Mouse (Mus musculus): ENCODE data around the gene Hs3st5.
"Not testable (repeated sequence)": the region's sequence is repeated elsewhere in the genome, so short reads cannot be mapped to it uniquely, and the experiment has no call there.

The Hs3st5 gene

GRCm38 (mm10) chr10:36557673-36558072 lies 51.1 kb downstream of the Hs3st5 start:
- no peak for DNase-seq (ENCODE audit: low read depth, low spot score)

GRCm38 (mm10) chr10:36558736-36559135 lies 52.1 kb downstream of the Hs3st5 start:
- DNase-seq (ENCODE audit: low read depth, low spot score): no peak

- DNase-seq (ENCODE audit: low read depth, low spot score): no peak
These were observed 60.6 kb downstream of the Hs3st5 start for GRCm38 (mm10) chr10:36567258-36567657.

GRCm38 (mm10) chr10:36572540-36572939 lies 65.9 kb downstream of the Hs3st5 start:
- DNase-seq (ENCODE audit: low read depth, low spot score): no peak

- no peak for DNase-seq (ENCODE audit: low read depth, low spot score)
These were observed 71.9 kb downstream of the Hs3st5 start for GRCm38 (mm10) chr10:36578375-36579145.

- no peak for DNase-seq (ENCODE audit: low read depth, low spot score)
These were observed 103.8 kb downstream of the Hs3st5 start for GRCm38 (mm10) chr10:36610400-36610799.

- DNase-seq (ENCODE audit: low read depth, low spot score): not testable (repeated sequence)
These were observed 104.8 kb downstream of the Hs3st5 start for GRCm38 (mm10) chr10:36611415-36611814.

- DNase-seq (ENCODE audit: low read depth, low spot score): no peak
These were observed 116.4 kb downstream of the Hs3st5 start for GRCm38 (mm10) chr10:36623037-36623436.

GRCm38 (mm10) chr10:36627952-36628351 lies 121.3 kb downstream of the Hs3st5 start:
- no peak for DNase-seq (ENCODE audit: low read depth, low spot score)

GRCm38 (mm10) chr10:36631746-36632145 lies 125.1 kb downstream of the Hs3st5 start:
- DNase-seq (ENCODE audit: low read depth, low spot score): no peak

- DNase-seq (ENCODE audit: low read depth, low spot score): no peak
These were observed 144.0 kb downstream of the Hs3st5 start for GRCm38 (mm10) chr10:36650653-36651052.

- DNase-seq (ENCODE audit: low read depth, low spot score): no peak
These were observed 207.4 kb downstream of the Hs3st5 start for GRCm38 (mm10) chr10:36713974-36714373.

GRCm38 (mm10) chr10:36726239-36726638 lies 219.6 kb downstream of the Hs3st5 start:
- DNase-seq (ENCODE audit: low read depth, low spot score): no peak

- DNase-seq (ENCODE audit: low read depth, low spot score): peak; percentile 11
These were observed 222.9 kb downstream of the Hs3st5 start for GRCm38 (mm10) chr10:36729361-36730098.

- no peak for DNase-seq (ENCODE audit: low read depth, low spot score)
These were observed 232.8 kb downstream of the Hs3st5 start for GRCm38 (mm10) chr10:36739375-36739774.

GRCm38 (mm10) chr10:36750021-36750420 lies 243.4 kb downstream of the Hs3st5 start:
- no peak for DNase-seq (ENCODE audit: low read depth, low spot score)

- DNase-seq (ENCODE audit: low read depth, low spot score): no peak
These were observed 247.9 kb downstream of the Hs3st5 start for GRCm38 (mm10) chr10:36754471-36754870.

GRCm38 (mm10) chr10:36773595-36773994 lies 267.0 kb downstream of the Hs3st5 start:
- no peak for DNase-seq (ENCODE audit: low read depth, low spot score)

GRCm38 (mm10) chr10:36774898-36775297 lies 268.3 kb downstream of the Hs3st5 start:
- no peak for DNase-seq (ENCODE audit: low read depth, low spot score)

GRCm38 (mm10) chr10:36781641-36782040 lies 275.0 kb downstream of the Hs3st5 start:
- DNase-seq (ENCODE audit: low read depth, low spot score): no peak

- no peak for DNase-seq (ENCODE audit: low read depth, low spot score)
These were observed 280.4 kb downstream of the Hs3st5 start for GRCm38 (mm10) chr10:36786970-36787369.

GRCm38 (mm10) chr10:36791771-36792170 lies 285.2 kb downstream of the Hs3st5 start:
- no peak for DNase-seq (ENCODE audit: low read depth, low spot score)

GRCm38 (mm10) chr10:36795311-36795710 lies 288.7 kb downstream of the Hs3st5 start:
- DNase-seq (ENCODE audit: low read depth, low spot score): no peak

Data from embryo, embryonic 11.5 days (tissue).